Mouse (Mus musculus) bone marrow macrophage, adult 2 months (primary cell): Measurements from ENCODE around the gene Trim41.

Experiments
- CTCF ChIP-seq: IDR thresholded peaks from 2 replicates; pipeline ENCODE4 v1.5.1; 2012; ENCODE audit warnings: low read depth, mild to moderate bottlenecking, low read length, moderate library complexity
- POLR2A ChIP-seq: IDR thresholded peaks from 2 replicates; pipeline ENCODE4 v1.6.1; 2012; ENCODE audit warnings: mild to moderate bottlenecking, low read depth, low read length, borderline replicate concordance

DNA sequence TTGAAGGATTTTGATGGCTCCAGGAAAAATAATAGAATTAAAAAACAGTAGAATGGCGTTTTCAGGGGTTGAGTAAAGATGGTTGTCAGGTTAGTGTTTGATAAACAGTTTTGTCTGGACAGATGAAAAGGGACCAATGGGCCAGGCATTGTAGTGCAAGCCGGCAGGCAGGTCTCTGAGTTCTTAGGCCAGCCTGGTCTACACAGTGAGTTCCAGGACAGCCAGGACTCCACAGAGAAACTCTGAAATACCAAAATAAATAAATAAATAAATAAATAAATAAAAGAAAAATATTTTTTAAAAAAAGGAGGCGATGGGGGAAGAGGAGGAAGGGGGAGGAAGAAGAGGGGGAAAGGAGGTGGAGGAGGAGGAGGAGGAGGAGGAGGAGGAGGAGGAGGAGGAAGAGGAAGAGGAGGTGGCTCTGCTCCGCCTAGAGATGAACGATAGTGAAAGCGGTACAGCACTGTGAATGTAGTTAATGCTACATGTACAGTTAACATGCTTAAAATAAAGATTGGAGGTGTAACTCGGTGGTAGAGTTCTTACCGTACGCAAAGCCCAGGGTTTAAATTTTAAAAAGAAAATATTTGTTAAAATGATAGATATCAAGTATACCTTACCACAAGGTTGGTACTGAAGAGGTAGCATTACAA, 16.1 kb upstream of the Trim41 start:
- TF ChIP-seq POLR2A (no peak), CTCF (no peak)
